Mouse (Mus musculus) cerebellum, adult (tissue): ENCODE measurements around the gene Clock.

Experiments
- ATAC-seq: cut with Nextera tagmentation; 2 replicates; pipeline ENCODE4 v1.9.2; 2017; ENCODE audit warnings: mild to moderate bottlenecking, moderate library complexity, mixed read lengths; ENCODE audit not compliant: insufficient number of reproducible peaks, low FRiP score, low TSS enrichment

Clock gene

GRCm38 (mm10) chr5:76285699-76286098, 18.9 kb downstream of the Clock start:
- ATAC-seq = no peak

DNA sequence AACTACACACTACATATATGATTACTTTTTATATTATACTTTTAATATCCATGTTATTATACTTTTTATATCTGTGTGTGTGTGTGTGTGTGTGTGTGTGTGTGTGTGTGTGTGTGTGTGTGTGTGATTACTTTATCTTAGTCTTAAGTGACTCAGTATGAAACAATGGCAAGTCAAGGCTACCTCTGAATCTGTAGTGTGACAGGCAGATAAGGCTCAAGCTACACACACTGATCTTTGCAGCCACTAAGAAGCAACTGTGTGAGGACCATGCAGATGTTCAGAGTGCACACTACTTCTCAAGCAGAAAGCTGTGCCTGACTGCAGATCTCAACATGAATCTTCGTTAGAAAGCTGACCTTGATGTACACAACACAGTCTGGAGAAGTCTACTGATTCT, 20.7 kb downstream of the Clock start:
- ATAC-seq = no peak

DNA sequence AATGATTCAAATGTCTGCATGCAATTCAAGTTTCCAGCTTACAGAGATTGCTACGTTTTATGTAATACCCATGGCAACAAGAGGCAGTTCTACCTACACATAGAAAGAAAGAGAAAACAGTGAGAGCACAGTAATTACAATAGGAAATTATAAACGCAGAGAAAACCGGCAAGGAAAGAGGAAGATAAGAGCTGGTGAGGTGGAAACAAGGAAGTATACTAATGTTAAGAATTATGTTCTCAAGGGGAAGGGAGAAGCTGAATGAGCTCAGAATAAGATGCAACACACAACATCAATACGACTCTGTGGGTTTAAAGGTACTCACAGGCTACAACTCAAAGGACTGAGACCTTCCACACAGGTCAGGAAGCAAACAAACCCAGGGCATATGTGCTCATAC, 29.6 kb downstream of the Clock start:
- ATAC-seq = no peak

DNA sequence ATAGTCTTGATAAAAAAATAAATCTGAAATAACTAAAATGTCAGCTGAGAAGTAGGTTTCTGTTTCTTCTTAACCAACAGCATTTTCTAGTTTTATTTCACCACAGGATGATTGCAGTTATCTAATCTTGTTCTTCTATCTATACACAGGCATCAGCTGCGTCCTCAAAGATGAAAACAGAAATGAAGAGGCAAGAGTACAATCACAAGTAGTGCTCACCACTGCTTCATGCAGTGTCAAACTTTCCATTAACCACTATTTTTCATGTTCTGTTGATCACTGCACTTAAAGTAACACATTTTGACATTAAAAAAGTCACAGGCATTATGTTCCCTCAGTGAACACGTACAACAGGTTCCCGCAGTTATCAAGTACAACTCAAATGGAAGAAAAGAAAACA, 53.6 kb downstream of the Clock start:
- no peak for ATAC-seq

DNA sequence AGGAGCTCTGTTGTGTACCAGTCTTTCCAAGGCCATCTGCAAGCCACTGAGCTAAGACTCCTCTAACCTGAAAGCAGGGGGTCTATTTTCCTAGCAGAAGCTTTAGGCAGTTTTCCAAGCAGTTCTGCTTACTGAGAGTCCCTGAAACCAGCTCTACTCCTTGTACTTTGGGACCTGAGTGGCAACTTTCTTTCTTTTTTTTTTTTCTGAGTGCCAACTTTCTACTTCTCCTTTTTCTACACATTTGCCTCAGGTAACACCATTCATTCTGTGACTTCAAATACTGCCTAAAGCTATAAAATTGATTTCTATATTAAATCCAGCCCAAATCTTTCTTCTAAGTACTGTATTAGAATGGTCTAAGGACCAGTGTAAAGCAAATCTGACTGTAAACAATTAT, 58.1 kb downstream of the Clock start:
- no peak for ATAC-seq

GRCm38 (mm10) chr5:76245419-76245818, 59.2 kb downstream of the Clock start:
- ATAC-seq = no peak

- no peak for ATAC-seq
Measured at GRCm38 (mm10) chr5:76244430-76244829, 60.2 kb downstream of the Clock start.

- no peak for ATAC-seq
Measured at GRCm38 (mm10) chr5:76243929-76244328, 60.7 kb downstream of the Clock start.

GRCm38 (mm10) chr5:76243274-76243673, 61.3 kb downstream of the Clock start:
- ATAC-seq = no peak

- no peak for ATAC-seq
Measured at GRCm38 (mm10) chr5:76231171-76231855, 73.3 kb downstream of the Clock start.

DNA sequence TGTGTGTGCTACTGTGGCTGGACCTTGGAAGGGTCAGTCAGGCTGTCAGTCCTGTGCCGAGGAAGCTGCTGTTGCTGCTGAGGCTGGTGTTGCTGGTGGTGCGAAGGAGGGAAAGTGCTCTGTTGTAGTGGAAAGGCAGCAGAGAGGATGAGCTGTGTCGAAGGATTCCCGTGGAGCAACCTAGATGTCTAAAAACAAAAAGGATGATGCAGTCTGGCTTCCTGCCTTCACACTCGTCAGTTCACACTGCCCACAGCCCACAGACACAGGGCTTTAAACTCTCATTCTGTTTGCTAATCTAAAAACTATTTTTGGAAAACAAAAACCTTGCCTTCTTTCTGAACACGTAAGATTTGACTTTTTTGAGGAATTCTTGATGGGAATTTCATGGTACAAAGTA, 87.9 kb downstream of the Clock start:
- ATAC-seq = no peak

GRCm38 (mm10) chr5:76208066-76208465, 96.5 kb downstream of the Clock start:
- ATAC-seq = no peak

GRCm38 (mm10) chr5:76205886-76206285, 98.7 kb downstream of the Clock start:
- no peak for ATAC-seq

GRCm38 (mm10) chr5:76203171-76203570, 101.4 kb downstream of the Clock start:
- no peak for ATAC-seq

DNA sequence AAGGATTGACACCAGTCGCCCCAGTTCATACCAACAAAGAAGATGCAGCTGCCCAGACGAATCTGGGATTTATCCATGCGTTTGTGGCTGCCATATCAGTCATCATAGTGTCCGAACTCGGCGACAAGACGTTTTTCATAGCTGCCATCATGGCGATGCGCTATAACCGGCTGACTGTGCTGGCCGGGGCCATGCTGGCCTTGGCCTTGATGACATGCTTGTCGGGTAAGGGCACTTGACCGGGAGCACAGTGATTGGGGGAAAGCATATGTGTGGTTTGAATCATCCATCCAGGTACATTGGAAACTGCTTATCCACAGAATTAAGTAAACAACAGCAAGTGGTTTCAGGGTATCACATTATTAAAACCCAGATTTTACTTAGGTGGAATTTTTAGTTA, 105.2 kb downstream of the Clock start:
- no peak for ATAC-seq

DNA sequence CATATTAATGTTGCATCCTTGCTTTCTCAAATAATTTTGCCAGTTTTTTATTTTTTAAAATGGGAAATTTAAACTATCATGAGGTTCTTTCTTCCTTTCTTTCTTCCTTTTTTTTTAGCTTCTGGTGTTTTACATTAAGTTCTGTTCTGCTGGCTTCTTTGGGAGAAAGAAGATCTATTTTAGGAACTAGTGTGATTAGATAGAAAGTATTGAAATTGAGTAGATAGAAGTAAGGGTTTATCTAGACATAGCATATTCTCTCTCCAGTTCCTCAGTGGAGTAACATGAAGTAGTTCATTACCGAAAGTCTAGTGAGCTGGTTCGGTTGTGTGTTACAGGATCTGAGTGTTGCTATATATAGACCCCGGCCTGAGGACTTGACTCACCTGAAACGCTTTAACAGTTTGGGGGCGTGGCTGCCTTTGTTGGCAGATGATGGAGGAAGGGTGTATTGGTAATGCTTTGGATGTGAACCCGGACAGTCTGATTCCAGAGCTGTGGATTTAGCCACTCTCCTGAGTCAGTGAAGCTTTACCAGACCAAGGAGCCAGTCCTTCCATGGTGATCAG, 110.1 kb downstream of the Clock start:
- ATAC-seq = no peak

DNA sequence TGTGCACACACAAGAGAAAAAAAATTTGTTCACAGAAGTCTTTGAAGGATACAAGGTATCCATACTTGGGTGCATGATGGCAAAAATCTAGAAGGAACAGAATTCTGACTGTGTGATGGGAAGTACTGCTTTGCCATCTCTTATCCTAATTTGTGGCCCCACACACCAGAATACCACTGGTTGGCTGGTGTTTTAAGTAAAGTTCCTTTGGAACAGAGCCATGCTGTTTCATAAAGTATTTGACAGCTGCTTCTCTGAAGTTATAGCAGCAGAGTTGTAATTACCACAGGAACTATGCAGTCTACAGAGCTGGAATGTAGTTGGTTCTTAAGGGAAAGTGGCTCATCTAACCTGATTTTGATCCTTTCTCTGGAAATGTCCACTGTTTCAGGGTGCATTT, 111.5 kb downstream of the Clock start:
- no peak for ATAC-seq

GRCm38 (mm10) chr5:76190609-76191008, 114.0 kb downstream of the Clock start:
- ATAC-seq = no peak

GRCm38 (mm10) chr5:76187885-76188284, 116.7 kb downstream of the Clock start:
- no peak for ATAC-seq

DNA sequence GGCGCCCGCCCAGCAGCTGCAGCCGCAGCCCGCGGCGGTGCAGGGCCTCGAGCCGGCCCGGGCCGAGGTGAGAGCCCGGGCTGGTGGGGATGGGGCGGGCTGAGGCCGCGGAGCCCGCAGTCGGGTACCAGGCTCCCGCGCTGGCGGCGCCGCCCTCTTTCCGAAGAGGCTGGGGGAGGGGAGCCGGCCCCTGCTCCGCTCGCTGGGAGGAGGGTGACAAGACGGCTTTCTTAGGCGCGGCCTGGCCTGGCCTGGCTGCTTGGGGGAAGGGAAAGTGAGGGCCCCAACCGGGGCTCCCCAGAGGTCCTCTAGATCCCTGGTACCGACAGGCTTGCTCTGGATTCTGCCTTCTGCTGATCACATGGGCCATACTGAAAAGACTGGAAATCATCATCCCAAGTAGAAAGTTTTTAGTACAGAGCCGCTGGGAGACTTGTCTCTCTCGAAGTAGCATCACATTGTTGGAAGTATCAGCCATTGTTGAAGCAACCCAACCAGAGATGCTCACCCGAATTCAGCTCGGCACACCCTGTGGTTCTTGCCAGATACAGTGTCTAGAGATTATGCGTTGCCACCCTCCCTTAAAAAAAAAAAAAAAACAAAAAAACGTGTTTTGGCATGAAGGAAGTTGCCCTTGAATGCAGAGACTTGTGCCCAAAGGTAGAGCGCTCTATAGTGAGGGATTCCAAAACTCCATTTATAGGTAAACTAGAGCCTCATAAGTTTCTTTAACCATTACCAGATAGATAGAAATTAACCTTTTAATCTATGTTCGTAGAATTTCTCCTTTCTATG, 120.1 kb downstream of the Clock start:
- ATAC-seq = peak; percentile 60

DNA sequence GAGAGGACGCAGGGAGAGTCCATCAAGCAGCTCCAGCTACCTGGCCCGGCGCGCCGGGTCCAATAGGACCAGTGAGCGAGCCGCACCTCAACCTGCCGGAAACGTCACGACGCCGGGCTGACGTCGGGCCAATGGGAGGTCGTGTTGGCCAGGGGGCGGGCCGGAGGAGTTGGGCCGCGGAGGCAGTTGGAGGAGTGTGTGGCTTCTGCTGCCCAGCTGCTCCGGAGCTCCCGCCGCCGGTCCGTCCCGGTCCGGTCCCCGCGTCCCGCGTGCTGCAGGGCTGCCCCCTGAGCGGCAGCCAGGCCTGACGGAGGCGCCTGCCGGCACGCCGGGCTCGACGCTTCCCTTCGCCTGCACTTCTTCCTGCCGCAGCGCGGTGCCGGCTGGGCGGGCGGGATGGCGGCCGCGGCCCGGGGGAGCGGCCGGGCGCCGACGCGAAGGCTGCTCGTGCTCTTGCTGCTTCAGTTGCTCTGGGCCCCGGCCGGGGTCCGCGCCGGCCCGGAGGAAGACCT, 120.8 kb downstream of the Clock start, which contains the start of gene Tmem165:
Gene Tmem165 (plus strand): TSS at position 131 of the 512 bp plus-strand sequence.
- peak; percentile 97 for ATAC-seq
